Mouse (Mus musculus) left cerebral cortex, postnatal 14 days (tissue): Measurements from ENCODE around the gene Ino80d. TPM values are rescaled to one million over a fixed set of nuclear protein-coding genes. Genes with fewer than 3 reads are reported as not detected.

Experiments used
- DNase-seq, 2 experiments: peaks; one replicate each; pipeline ENCODE4 v3.0.0; 2021 to 2022; ENCODE audit warnings: low spot score in 2 of 2, mixed read lengths in 1 of 2
- intact Hi-C: fragments of 180-260 bp; cut with DNase I; formaldehyde crosslinking; loops from one replicate; pipeline ENCODE4 v1.15.1; 2025
- microRNA-seq, 2 experiments: library from miRNA; unstranded; fragments of <30 nt; microRNA quantifications; one replicate each; pipeline ENCODE4 v1.2.0; 2022
- total RNA-seq, 2 experiments: library from RNA; stranded (reverse); gene quantifications; 2 replicates each; pipeline ENCODE4 v1.2.3; 2021

Gene Ino80d
- total RNA-seq, 2 experiments from 2014 or later = 27.4 to 29.6 TPM

- intact Hi-C loops = loop anchor here (5.0 kb wide), 1 partner anchor 1928 kb away; no protein-coding TSS in a partner anchor
- no peak for DNase-seq
These were observed 179.6 kb downstream of the Ino80d start for GRCm38 (mm10) chr1:62934752-62935329.

DNA sequence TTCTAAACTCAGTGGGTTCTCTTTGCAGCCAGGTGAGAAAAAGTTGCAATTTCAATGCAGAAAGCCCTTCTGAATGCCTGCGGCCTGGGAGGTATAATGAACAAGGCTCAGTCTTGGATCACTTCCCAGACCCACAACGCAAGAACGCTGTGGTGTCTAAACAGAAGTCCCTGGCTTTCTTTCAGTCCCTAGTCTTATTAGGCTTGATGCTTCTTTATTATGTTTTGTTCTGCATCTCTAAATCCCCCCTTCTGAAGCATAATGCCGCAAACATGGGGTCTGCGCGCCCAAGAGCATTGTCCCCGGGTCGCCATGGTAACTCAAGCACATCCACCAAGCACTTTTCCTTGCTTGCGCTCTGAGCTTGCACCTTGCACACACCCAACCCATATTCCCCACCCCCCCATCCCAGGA lies 180.4 kb downstream of the Ino80d start:
- intact Hi-C loops = loop anchor here (5.0 kb wide), 1 partner anchor 1927 kb away; no protein-coding TSS in a partner anchor

DNA sequence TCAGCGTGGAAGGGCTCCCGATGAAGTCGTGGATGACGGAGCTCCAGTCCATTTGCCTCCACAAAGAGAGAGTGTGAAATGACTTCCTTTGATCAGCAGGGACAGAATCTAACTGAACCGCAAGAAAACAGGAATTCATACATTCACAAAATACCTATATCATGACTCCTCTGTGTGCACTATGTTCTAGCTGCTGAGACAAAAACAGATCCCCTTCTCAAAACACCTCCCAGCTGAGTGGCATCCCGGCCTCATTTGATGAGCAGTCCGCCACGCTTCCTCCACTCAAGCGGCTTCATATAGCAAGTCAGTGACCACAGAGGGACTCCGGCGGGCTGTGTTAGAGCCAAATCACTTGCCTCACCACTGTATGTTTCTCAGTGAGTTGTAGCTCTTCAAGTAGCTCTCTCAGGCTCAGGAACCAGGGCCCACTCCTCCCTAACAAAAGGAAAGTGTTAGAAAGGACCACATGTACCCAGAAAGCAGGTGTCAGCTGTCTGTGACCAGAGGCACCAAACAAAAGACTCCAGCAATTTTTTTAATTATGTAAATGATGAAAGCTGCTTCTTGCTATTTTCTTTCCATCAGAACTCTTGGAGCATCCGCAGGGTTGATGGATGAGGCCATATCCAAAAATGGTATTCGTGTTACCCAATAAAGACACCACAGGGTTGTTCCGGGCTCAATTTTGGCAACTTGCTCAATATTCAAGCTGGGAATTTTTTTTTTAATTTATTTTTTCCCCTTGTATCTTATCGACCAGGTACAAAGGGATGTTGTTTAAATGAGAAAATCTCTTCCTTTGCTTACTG lies 181.0 kb downstream of the Ino80d start:
- intact Hi-C loops = loop anchor here (5.0 kb wide), 1 partner anchor 1926 kb away; no protein-coding TSS in a partner anchor
- DNase-seq = no peak

More for the DNA sequence above, 180.4 kb downstream of the Ino80d start:
- DNase-seq = peak; percentile 53 to 59

DNA sequence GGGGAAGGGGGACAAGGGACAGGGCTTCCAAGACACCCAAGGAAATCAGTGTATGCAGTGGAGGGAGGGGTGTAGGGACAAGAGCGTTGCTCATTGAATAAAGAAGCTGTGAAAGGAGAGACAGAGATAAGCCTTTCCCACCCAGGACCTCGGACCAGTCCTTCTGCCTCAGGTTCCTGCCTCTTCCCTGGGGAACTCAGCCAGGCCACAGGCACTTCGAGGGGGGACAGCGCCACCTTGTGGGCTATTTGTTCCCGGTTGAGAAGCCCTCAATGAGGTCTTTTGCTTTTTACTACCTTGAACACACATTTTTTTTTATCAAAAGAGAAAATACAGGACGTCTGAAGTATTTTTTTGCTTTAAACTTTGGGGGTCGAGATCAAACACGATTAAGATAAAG lies 185.0 kb downstream of the Ino80d start:
- peak; percentile 77 to 88 for DNase-seq
- intact Hi-C loops = loop anchor here (2.0 to 5.0 kb wide), 2 partner anchors 135 to 222 kb away; no protein-coding TSS in a partner anchor

DNA sequence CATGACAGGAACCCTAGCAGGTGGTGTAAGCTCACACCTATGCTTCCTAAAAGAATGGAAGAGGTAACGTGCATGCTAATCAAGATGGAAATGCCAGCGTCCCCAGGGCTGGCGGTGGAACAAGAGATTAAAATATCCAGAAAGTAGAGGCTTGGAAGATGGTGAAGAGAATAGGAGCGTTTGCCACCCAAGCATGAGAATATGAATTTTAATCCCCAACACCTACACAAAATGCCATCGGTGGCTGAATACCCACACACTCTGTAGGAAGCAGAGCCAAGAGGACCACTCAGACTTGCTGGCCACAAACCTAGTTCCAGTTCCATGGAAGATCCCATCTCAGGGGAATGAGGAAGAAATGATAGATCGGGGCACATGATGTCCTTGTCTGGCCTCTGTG lies 195.2 kb downstream of the Ino80d start:
- intact Hi-C loops = no loop called here
- DNase-seq = no peak

- intact Hi-C loops = no loop called here
- no peak for DNase-seq
These were observed 197.9 kb downstream of the Ino80d start for GRCm38 (mm10) chr1:62916609-62917008.

DNA sequence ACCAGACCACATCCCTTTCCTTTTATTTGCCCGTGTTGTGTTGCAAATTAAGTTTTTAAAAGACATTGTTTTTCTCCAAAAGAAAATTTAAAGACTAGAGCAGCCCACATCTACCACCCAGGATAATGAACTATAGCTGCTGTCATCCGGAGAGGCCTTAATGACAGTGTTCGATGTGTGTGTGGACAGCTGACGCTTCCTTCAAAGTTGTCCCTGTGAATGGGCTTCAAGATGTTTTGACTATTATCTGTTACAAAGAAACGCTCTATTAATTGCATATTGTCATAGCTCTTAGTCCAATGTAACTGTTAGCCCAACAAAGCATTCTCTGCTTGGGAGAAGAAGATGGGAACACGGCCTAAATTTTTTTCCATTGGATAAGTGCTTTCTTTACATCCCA lies 200.0 kb downstream of the Ino80d start:
- DNase-seq = no peak
- intact Hi-C loops = no loop called here

GRCm38 (mm10) chr1:62911426-62911825 lies 203.0 kb downstream of the Ino80d start:
- intact Hi-C loops = no loop called here
- DNase-seq = no peak

GRCm38 (mm10) chr1:62909126-62909525 lies 205.3 kb downstream of the Ino80d start:
- no peak for DNase-seq
- intact Hi-C loops = no loop called here

DNA sequence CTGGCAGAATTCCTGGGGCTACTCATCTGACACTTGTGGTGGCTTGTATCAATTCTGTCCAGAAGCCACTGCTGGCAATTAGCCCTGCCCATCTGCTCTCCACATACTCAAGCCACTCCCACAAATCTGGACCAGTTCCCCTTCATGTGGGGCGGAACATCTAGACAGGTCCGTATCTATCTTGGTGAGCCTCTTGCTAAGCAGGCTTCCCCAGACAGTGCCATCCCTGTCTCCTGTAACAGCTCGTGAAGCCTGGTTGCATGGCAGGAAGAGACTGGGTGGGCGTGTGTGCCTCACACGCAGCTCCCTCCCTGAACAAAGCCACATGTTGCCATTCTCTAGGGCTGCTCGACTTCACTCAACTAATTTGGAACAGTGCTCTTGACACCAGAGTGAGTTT lies 206.0 kb downstream of the Ino80d start:
- peak; percentile 55 to 78 for DNase-seq
- intact Hi-C loops = no loop called here

Small RNA genes lying within 50 kb of the gene (microRNA-seq; reads per million reads assigned to microRNA genes)
- gene Gm24557 (0 reads per million in 2 experiments), gene Gm44468 (0 reads per million in 2 experiments)

Other genes with a start within 250 kb of the Ino80d start
- gene Eef1b2, start 62.2 kb upstream of the Ino80d start, total RNA-seq = 100 to 1,000 TPM; 353 to 356 TPM
- gene Ndufs1, start 62.2 kb upstream of the Ino80d start, total RNA-seq = 100 to 1,000 TPM; 151 to 152 TPM
- gene Gpr1, start 99.9 kb upstream of the Ino80d start, total RNA-seq = under 1 TPM; 0.29 to 0.63 TPM
- gene Zdbf2, start 158.6 kb upstream of the Ino80d start, total RNA-seq = 10 to 100 TPM; 17.3 to 24.2 TPM